Mouse (Mus musculus) kidney, postnatal 0 days (tissue): ENCODE data around the gene Amdhd2. TPM values are rescaled to one million over a fixed set of nuclear protein-coding genes. Genes with fewer than 3 reads are reported as not detected.
"Not testable (repeated sequence)": the region's sequence is repeated elsewhere in the genome, so short reads cannot be mapped to it uniquely, and the experiment has no call there.

Experiments
- ATAC-seq: fragments of 200-750 bp; cut with Nextera tagmentation; replicated peaks from 2 replicates; pipeline ENCODE4 v1.8.0; 2017; ENCODE audit warnings: low read depth, moderate number of reproducible peaks, moderate TSS enrichment, moderate library complexity; ENCODE audit not compliant: low FRiP score
- DNase-seq: peaks from one replicate; pipeline ENCODE4 v3.0.0-alpha.2; 2016; ENCODE audit warnings: low spot score
- H3K27ac ChIP-seq: fragments of 300-500 bp; sonication (generic); 2 replicates; pipeline ENCODE4 v1.5.1; 2014; ENCODE audit warnings: mild to moderate bottlenecking
- H3K27me3 ChIP-seq: fragments of 300-500 bp; sonication (generic); 2 replicates; pipeline ENCODE4 v1.6.1; 2014; ENCODE audit warnings: low read length, mixed read lengths; ENCODE audit not compliant: insufficient read depth
- H3K36me3 ChIP-seq: fragments of 300-500 bp; sonication (generic); 2 replicates; pipeline ENCODE4 v1.6.1; 2014; ENCODE audit warnings: low read length, mixed read lengths; ENCODE audit not compliant: insufficient read depth
- H3K4me1 ChIP-seq: fragments of 300-500 bp; sonication (generic); replicated peaks from 2 replicates; pipeline ENCODE4 v1.6.1; 2014; ENCODE audit warnings: antibody characterized with exemption, low read length, mixed read lengths; ENCODE audit not compliant: insufficient read depth
- H3K4me2 ChIP-seq: fragments of 300-500 bp; sonication (generic); 2 replicates; pipeline ENCODE4 v1.6.1; 2014; ENCODE audit warnings: mild to moderate bottlenecking, low read length, moderate library complexity, mixed read lengths
- H3K4me3 ChIP-seq: fragments of 300-500 bp; sonication (generic); replicated peaks from 2 replicates; pipeline ENCODE4 v1.5.1; 2014; ENCODE audit warnings: low read depth, low read length
- H3K9ac ChIP-seq: fragments of 300-500 bp; sonication (generic); 2 replicates; pipeline ENCODE4 v1.6.1; 2014; ENCODE audit warnings: low read depth, low read length
- H3K9me3 ChIP-seq: fragments of 300-500 bp; sonication (generic); replicated peaks from 2 replicates; pipeline ENCODE4 v1.6.1; 2016; ENCODE audit warnings: low read length, inconsistent platforms, mixed read lengths
- CTCF ChIP-seq: IDR thresholded peaks from 2 replicates; pipeline ENCODE4 v1.5.1; 2016; ENCODE audit warnings: antibody characterized with exemption, low read depth, mild to moderate bottlenecking, moderate library complexity
- WGBS: fragments of 180-500 bp; shearing (Covaris S2); extraction: QIAGEN DNeasy Blood & Tissue Kit; methylation state at CpG from one replicate; pipeline ENCODE4 v1.1.7; 2014; 5-methylcytosine and 5-hydroxymethylcytosine counted together
- polyA plus RNA-seq: library from polyadenylated mRNA; unstranded; fragments of >200 nt; fragmentation: Nextera tagmentation; extraction: Ambion mirVana; gene quantifications from 2 replicates; pipeline ENCODE4 v1.2.1, GENCODE M21; 2015

The Amdhd2 gene
- polyA plus RNA-seq, 1 experiment from 2014 or later, result 47.9 TPM

GRCm38 (mm10) chr17:24132919-24133318 is 30.6 kb downstream of the Amdhd2 start:
- H3K27ac ChIP-seq, ATAC-seq, H3K36me3 ChIP-seq, H3K4me1 ChIP-seq, H3K27me3 ChIP-seq, H3K9ac ChIP-seq, H3K9me3 ChIP-seq, H3K4me2 ChIP-seq, H3K4me3 ChIP-seq, DNase-seq: not testable (repeated sequence)
- peak; percentile 35; the same call in 1 of the 2 replicates for TF ChIP-seq CTCF
- 93% methylated on average over 4 of the region's 4 CpGs for WGBS

- DNase-seq (peak; percentile 17), ATAC-seq (no peak)
- Histone ChIP-seq H3K9me3 (no peaks in the 10 kb centered on the region), H3K9ac (no peak overlapping the region), H3K27ac (no peak overlapping the region), H3K4me3 (no peak overlapping the region), H3K4me2 (no peak overlapping the region), H3K4me1 (no peaks in the 10 kb centered on the region), H3K27me3 (no peaks in the 10 kb centered on the region), H3K36me3 (no peaks in the 10 kb centered on the region)
- 75% methylated on average over 3 of the region's 3 CpGs for WGBS
- TF ChIP-seq CTCF, result 0 out of 2 replicates have a peak, but pooled peaks have one; percentile 39
Observed at GRCm38 (mm10) chr17:24131570-24131969, 32.0 kb downstream of the Amdhd2 start.

GRCm38 (mm10) chr17:24129246-24129645 is 34.3 kb downstream of the Amdhd2 start:
- H3K27ac ChIP-seq, result not testable (repeated sequence)

DNA sequence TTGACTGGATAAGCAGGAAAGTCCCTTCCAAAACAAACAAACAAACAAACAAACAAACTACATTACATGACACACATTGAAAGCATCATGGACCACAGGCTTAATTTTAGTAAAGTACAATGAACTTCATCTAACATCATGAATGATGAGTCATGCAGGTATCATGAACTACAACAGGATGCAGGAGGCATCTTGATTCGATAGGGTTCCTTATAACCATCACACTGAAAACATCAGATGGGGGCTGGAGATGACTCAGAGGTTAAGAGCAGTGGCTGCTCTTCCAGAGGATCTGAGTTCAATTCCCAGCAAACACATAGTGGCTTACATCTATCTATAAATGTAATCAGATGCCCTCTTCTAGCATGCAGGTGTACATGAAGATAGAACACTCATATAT is 36.0 kb downstream of the Amdhd2 start:
- DNase-seq, result no peak
- H3K27me3 ChIP-seq, result no peaks in the 10 kb centered on the region
- H3K27ac ChIP-seq, result no peak overlapping the region
- no peak for TF ChIP-seq CTCF
- H3K4me1 ChIP-seq, result no peaks in the 10 kb centered on the region
- H3K4me3 ChIP-seq, result no peak overlapping the region
- H3K9ac ChIP-seq, result no peak overlapping the region
- ATAC-seq, result no peak
- H3K4me2 ChIP-seq, result no peak overlapping the region
- 96% methylated on average over 1 of the region's 1 CpGs for WGBS
- H3K36me3 ChIP-seq, result no peaks in the 10 kb centered on the region
- no peaks in the 10 kb centered on the region for H3K9me3 ChIP-seq

More at GRCm38 (mm10) chr17:24129246-24129645, 34.3 kb downstream of the Amdhd2 start:
- H3K9ac ChIP-seq, ATAC-seq, H3K27me3 ChIP-seq, DNase-seq, H3K4me1 ChIP-seq, H3K4me2 ChIP-seq, H3K36me3 ChIP-seq, H3K9me3 ChIP-seq, H3K4me3 ChIP-seq: not testable (repeated sequence)
- WGBS, result 92% methylated on average over 4 of the region's 4 CpGs

DNA sequence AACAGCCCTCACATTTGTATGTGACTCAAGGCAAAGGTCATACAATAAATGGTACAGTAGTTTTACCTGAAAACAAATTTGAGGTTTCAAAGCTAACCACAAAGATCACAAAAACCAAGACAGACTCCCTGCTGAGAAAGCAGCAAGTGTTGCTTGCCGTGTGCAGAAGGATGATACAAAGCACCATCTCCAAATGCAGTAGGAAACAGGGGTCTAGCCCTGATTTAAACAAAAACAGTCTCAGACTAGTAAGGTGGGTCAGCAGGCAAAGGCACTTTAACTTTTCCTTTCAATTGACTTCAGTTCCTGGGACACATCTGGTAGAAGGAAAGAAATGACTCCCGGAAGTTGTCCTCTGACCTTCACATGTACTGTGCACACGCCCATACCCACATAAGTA is 36.8 kb downstream of the Amdhd2 start:
- no peaks in the 10 kb centered on the region for H3K9me3 ChIP-seq
- no peaks in the 10 kb centered on the region for H3K27me3 ChIP-seq
- H3K36me3 ChIP-seq, result no peaks in the 10 kb centered on the region
- no peak overlapping the region for H3K27ac ChIP-seq
- no peak for ATAC-seq
- no peaks in the 10 kb centered on the region for H3K4me1 ChIP-seq
- no peak for TF ChIP-seq CTCF
- WGBS, result 69% methylated on average over 3 of the region's 3 CpGs
- H3K4me3 ChIP-seq, result no peak overlapping the region
- DNase-seq, result no peak
- no peak overlapping the region for H3K9ac ChIP-seq
- H3K4me2 ChIP-seq, result no peak overlapping the region

DNA sequence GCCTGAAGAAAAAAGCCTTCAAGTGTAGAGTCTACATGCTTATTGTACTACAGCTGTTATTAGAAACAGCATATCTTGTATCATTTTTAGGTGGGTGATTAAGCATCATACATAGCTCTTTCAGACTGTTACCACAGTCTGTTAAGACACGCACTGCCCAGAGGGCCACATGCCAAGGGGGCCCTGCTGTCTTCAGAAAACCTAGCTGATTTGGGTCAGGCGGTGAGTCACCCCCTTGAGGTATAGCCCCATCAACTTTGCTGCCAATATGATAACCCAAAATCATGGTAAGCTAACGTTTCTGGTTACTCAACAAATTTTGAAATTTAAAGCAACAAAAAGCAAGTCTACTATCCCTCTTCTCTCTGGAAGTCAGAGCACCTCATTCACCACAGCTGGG is 44.1 kb downstream of the Amdhd2 start:
- Histone ChIP-seq H3K4me3 (no peak overlapping the region), H3K27ac (no peak overlapping the region), H3K9ac (no peak overlapping the region), H3K27me3 (no peaks in the 10 kb centered on the region), H3K4me1 (no peaks in the 10 kb centered on the region), H3K4me2 (no peak overlapping the region), H3K9me3 (no peaks in the 10 kb centered on the region), H3K36me3 (no peaks in the 10 kb centered on the region)
- no peak for DNase-seq
- no peak for ATAC-seq
- TF ChIP-seq CTCF, result no peak
- WGBS, result 86% methylated on average over 3 of the region's 3 CpGs

GRCm38 (mm10) chr17:24113031-24113430 is 50.5 kb downstream of the Amdhd2 start:
- Histone ChIP-seq H3K4me1 (no peaks in the 10 kb centered on the region), H3K9ac (no peak overlapping the region), H3K36me3 (0 out of 2 replicates have a peak, but pooled peaks cover 12% of the 10 kb centered on the region), H3K9me3 (no peaks in the 10 kb centered on the region), H3K27ac (no peak overlapping the region), H3K4me2 (no peak overlapping the region), H3K27me3 (no peaks in the 10 kb centered on the region), H3K4me3 (no peak overlapping the region)
- ATAC-seq (no peak), DNase-seq (no peak)
- 87% methylated on average over 4 of the region's 4 CpGs for WGBS
- no peak for TF ChIP-seq CTCF
